Mouse (Mus musculus): ENCODE measurements at regions not wholly inside any gene's neighbourhood (a gene's known extent, or its start where the extent isn't known, plus 50 kb on each side); places are given as distances from the start of the nearest gene placed in this dataset.

GRCm38 (mm10) chr13:113509403-113510185, 108.8 kb downstream of the Snx18 start:
- ATAC-seq (replicated peaks; ENCODE audit: insufficient number of reproducible peaks, low FRiP score, low TSS enrichment) = peak; percentile 71; the same call in 1 of the 2 replicates
- H3K4me3 ChIP-seq (ENCODE audit: low read depth, low read length) = no peak overlapping the region
- no peaks in the 10 kb centered on the region for H3K9me3 ChIP-seq (replicated peaks; ENCODE audit: control insufficient read depth, low read length)
- no peak overlapping the region for H3K9ac ChIP-seq (ENCODE audit: low read depth, low read length)
- no peak overlapping the region for H3K4me2 ChIP-seq
- H3K27ac ChIP-seq (ENCODE audit: low read depth, low read length) = no peak overlapping the region
- H3K27me3 ChIP-seq (ENCODE audit: control insufficient read depth, insufficient read depth, low read length) = no peaks in the 10 kb centered on the region
- WGBS (ENCODE audit: insufficient replicate concordance) = 58% methylated on average over 10 of the region's 10 CpGs
- no peaks in the 10 kb centered on the region for H3K36me3 ChIP-seq (ENCODE audit: control insufficient read depth, insufficient read depth, low read length)
- peaks cover 7% of the 10 kb centered on the region; the same call in 1 of the 2 replicates for H3K4me1 ChIP-seq (ENCODE audit: control insufficient read depth, insufficient read depth, low read length)

- no peak overlapping the region for H3K4me2 ChIP-seq
- no peak overlapping the region for H3K9ac ChIP-seq (ENCODE audit: low read depth, low read length)
- no peaks in the 10 kb centered on the region for H3K36me3 ChIP-seq (ENCODE audit: control insufficient read depth, insufficient read depth, low read length)
- ATAC-seq (replicated peaks; ENCODE audit: insufficient number of reproducible peaks, low FRiP score, low TSS enrichment) = no peak
- no peak overlapping the region for H3K27ac ChIP-seq (ENCODE audit: low read depth, low read length)
- 79% methylated on average over 11 of the region's 11 CpGs for WGBS (ENCODE audit: insufficient replicate concordance)
- H3K4me3 ChIP-seq (ENCODE audit: low read depth, low read length) = no peak overlapping the region
- H3K9me3 ChIP-seq (replicated peaks; ENCODE audit: control insufficient read depth, low read length) = no peaks in the 10 kb centered on the region
- peaks cover 7% of the 10 kb centered on the region; the same call in 1 of the 2 replicates for H3K4me1 ChIP-seq (ENCODE audit: control insufficient read depth, insufficient read depth, low read length)
- H3K27me3 ChIP-seq (ENCODE audit: control insufficient read depth, insufficient read depth, low read length) = no peaks in the 10 kb centered on the region
These were observed 110.1 kb downstream of the Snx18 start for GRCm38 (mm10) chr13:113508124-113508728.

- no peak overlapping the region for H3K4me2 ChIP-seq
- H3K4me3 ChIP-seq (ENCODE audit: low read depth, low read length) = no peak overlapping the region
- H3K27me3 ChIP-seq (ENCODE audit: control insufficient read depth, insufficient read depth, low read length) = no peaks in the 10 kb centered on the region
- no peak overlapping the region for H3K27ac ChIP-seq (ENCODE audit: low read depth, low read length)
- H3K4me1 ChIP-seq (ENCODE audit: control insufficient read depth, insufficient read depth, low read length) = no peaks in the 10 kb centered on the region
- no peak for ATAC-seq (replicated peaks; ENCODE audit: insufficient number of reproducible peaks, low FRiP score, low TSS enrichment)
- no peaks in the 10 kb centered on the region for H3K36me3 ChIP-seq (ENCODE audit: control insufficient read depth, insufficient read depth, low read length)
- 88% methylated on average over 6 of the region's 6 CpGs for WGBS (ENCODE audit: insufficient replicate concordance)
- no peaks in the 10 kb centered on the region for H3K9me3 ChIP-seq (replicated peaks; ENCODE audit: control insufficient read depth, low read length)
- no peak overlapping the region for H3K9ac ChIP-seq (ENCODE audit: low read depth, low read length)
These were observed 115.8 kb downstream of the Snx18 start for GRCm38 (mm10) chr13:113502528-113502927.

- no peaks in the 10 kb centered on the region for H3K9me3 ChIP-seq (replicated peaks; ENCODE audit: control insufficient read depth, low read length)
- WGBS (ENCODE audit: insufficient replicate concordance) = 53% methylated on average over 3 of the region's 3 CpGs
- H3K4me2 ChIP-seq = no peak overlapping the region
These were observed 116.3 kb downstream of the Snx18 start for GRCm38 (mm10) chr13:113502059-113502458.

GRCm38 (mm10) chr13:113500373-113500990, 117.9 kb downstream of the Snx18 start:
- Histone ChIP-seq H3K4me2 (no peak overlapping the region), H3K27ac (ENCODE audit: low read depth, low read length) (no peak overlapping the region), H3K36me3 (ENCODE audit: control insufficient read depth, insufficient read depth, low read length) (no peaks in the 10 kb centered on the region), H3K27me3 (ENCODE audit: control insufficient read depth, insufficient read depth, low read length) (no peaks in the 10 kb centered on the region), H3K4me3 (ENCODE audit: low read depth, low read length) (no peak overlapping the region), H3K9ac (ENCODE audit: low read depth, low read length) (no peak overlapping the region), H3K9me3 (replicated peaks; ENCODE audit: control insufficient read depth, low read length) (no peaks in the 10 kb centered on the region), H3K4me1 (ENCODE audit: control insufficient read depth, insufficient read depth, low read length) (no peaks in the 10 kb centered on the region)
- ATAC-seq (replicated peaks; ENCODE audit: insufficient number of reproducible peaks, low FRiP score, low TSS enrichment) = no peak
- 70% methylated on average over 3 of the region's 3 CpGs for WGBS (ENCODE audit: insufficient replicate concordance)

More at GRCm38 (mm10) chr13:113502059-113502458, 116.3 kb downstream of the Snx18 start:
- Histone ChIP-seq H3K9ac (ENCODE audit: low read depth, low read length) (no peak overlapping the region), H3K27me3 (ENCODE audit: control insufficient read depth, insufficient read depth, low read length) (no peaks in the 10 kb centered on the region), H3K27ac (ENCODE audit: low read depth, low read length) (no peak overlapping the region), H3K36me3 (ENCODE audit: control insufficient read depth, insufficient read depth, low read length) (no peaks in the 10 kb centered on the region), H3K4me3 (ENCODE audit: low read depth, low read length) (no peak overlapping the region), H3K4me1 (ENCODE audit: control insufficient read depth, insufficient read depth, low read length) (no peaks in the 10 kb centered on the region)
- ATAC-seq (replicated peaks; ENCODE audit: insufficient number of reproducible peaks, low FRiP score, low TSS enrichment) = no peak

- Histone ChIP-seq H3K4me1 (ENCODE audit: control insufficient read depth, insufficient read depth, low read length) (no peaks in the 10 kb centered on the region), H3K9ac (ENCODE audit: low read depth, low read length) (no peak overlapping the region), H3K27me3 (ENCODE audit: control insufficient read depth, insufficient read depth, low read length) (no peaks in the 10 kb centered on the region), H3K9me3 (replicated peaks; ENCODE audit: control insufficient read depth, low read length) (no peaks in the 10 kb centered on the region), H3K4me2 (no peak overlapping the region), H3K36me3 (ENCODE audit: control insufficient read depth, insufficient read depth, low read length) (no peaks in the 10 kb centered on the region), H3K27ac (ENCODE audit: low read depth, low read length) (no peak overlapping the region), H3K4me3 (ENCODE audit: low read depth, low read length) (no peak overlapping the region)
- WGBS (ENCODE audit: insufficient replicate concordance) = 85% methylated on average over 6 of the region's 6 CpGs
- ATAC-seq (replicated peaks; ENCODE audit: insufficient number of reproducible peaks, low FRiP score, low TSS enrichment) = no peak
These were observed 119.2 kb downstream of the Snx18 start for GRCm38 (mm10) chr13:113499079-113499710.

GRCm38 (mm10) chr13:113495595-113496285, 122.6 kb downstream of the Snx18 start:
- ATAC-seq (replicated peaks; ENCODE audit: insufficient number of reproducible peaks, low FRiP score, low TSS enrichment) = no peak
- 54% methylated on average over 5 of the region's 5 CpGs for WGBS (ENCODE audit: insufficient replicate concordance)

GRCm38 (mm10) chr13:113495136-113495535, 123.2 kb downstream of the Snx18 start:
- Histone ChIP-seq H3K4me2 (no peak overlapping the region), H3K9ac (ENCODE audit: low read depth, low read length) (no peak overlapping the region), H3K4me3 (ENCODE audit: low read depth, low read length) (no peak overlapping the region), H3K36me3 (ENCODE audit: control insufficient read depth, insufficient read depth, low read length) (no peaks in the 10 kb centered on the region), H3K4me1 (ENCODE audit: control insufficient read depth, insufficient read depth, low read length) (no peaks in the 10 kb centered on the region), H3K9me3 (replicated peaks; ENCODE audit: control insufficient read depth, low read length) (no peaks in the 10 kb centered on the region), H3K27me3 (ENCODE audit: control insufficient read depth, insufficient read depth, low read length) (no peaks in the 10 kb centered on the region), H3K27ac (ENCODE audit: low read depth, low read length) (no peak overlapping the region)
- WGBS (ENCODE audit: insufficient replicate concordance) = 80% methylated on average over 3 of the region's 3 CpGs
- no peak for ATAC-seq (replicated peaks; ENCODE audit: insufficient number of reproducible peaks, low FRiP score, low TSS enrichment)

More at GRCm38 (mm10) chr13:113495595-113496285, 122.6 kb downstream of the Snx18 start:
- Histone ChIP-seq H3K4me1 (ENCODE audit: control insufficient read depth, insufficient read depth, low read length) (no peaks in the 10 kb centered on the region), H3K9ac (ENCODE audit: low read depth, low read length) (no peak overlapping the region), H3K36me3 (ENCODE audit: control insufficient read depth, insufficient read depth, low read length) (no peaks in the 10 kb centered on the region), H3K4me2 (no peak overlapping the region), H3K4me3 (ENCODE audit: low read depth, low read length) (no peak overlapping the region), H3K27ac (ENCODE audit: low read depth, low read length) (no peak overlapping the region), H3K27me3 (ENCODE audit: control insufficient read depth, insufficient read depth, low read length) (no peaks in the 10 kb centered on the region), H3K9me3 (replicated peaks; ENCODE audit: control insufficient read depth, low read length) (no peaks in the 10 kb centered on the region)

All from heart, embryonic 11.5 days (tissue).